Mouse (Mus musculus): ENCODE measurements at regions not wholly inside any gene's neighbourhood (a gene's known extent, or its start where the extent isn't known, plus 50 kb on each side); places are given as distances from the start of the nearest gene placed in this dataset.

- no peak overlapping the region for H3K9ac ChIP-seq (replicated peaks; ENCODE audit: low read depth, low read length)
- no peaks in the 10 kb centered on the region for H3K9me3 ChIP-seq (ENCODE audit: control insufficient read depth, low read depth, low read length)
- 0 out of 2 replicates have a peak, but pooled peaks have one; percentile 23 for ATAC-seq (ENCODE audit: insufficient number of reproducible peaks, insufficient read depth, low FRiP score, low read depth)
- no peak overlapping the region for H3K4me3 ChIP-seq (ENCODE audit: low read depth, low read length)
- 59% methylated on average over 11 of the region's 11 CpGs for WGBS
- H3K27me3 ChIP-seq (ENCODE audit: control insufficient read depth, insufficient read depth, low read length), result no peaks in the 10 kb centered on the region
- H3K27ac ChIP-seq (ENCODE audit: low read length), result no peak overlapping the region; the same call in 1 of the 2 replicates
- H3K4me1 ChIP-seq (ENCODE audit: control insufficient read depth, insufficient read depth, low read length), result no peaks in the 10 kb centered on the region
- no peak overlapping the region for H3K4me2 ChIP-seq (replicated peaks; ENCODE audit: low read depth, low read length)
- no peaks in the 10 kb centered on the region for H3K36me3 ChIP-seq (ENCODE audit: control insufficient read depth, insufficient read depth, low read length)
These were observed 173.1 kb upstream of the Clint1 start for GRCm38 (mm10) chr11:45678666-45679292.

GRCm38 (mm10) chr11:45679293-45679673, 172.6 kb upstream of the Clint1 start:
- no peaks in the 10 kb centered on the region for H3K36me3 ChIP-seq (ENCODE audit: control insufficient read depth, insufficient read depth, low read length)
- H3K4me2 ChIP-seq (replicated peaks; ENCODE audit: low read depth, low read length), result no peak overlapping the region
- no peaks in the 10 kb centered on the region for H3K27me3 ChIP-seq (ENCODE audit: control insufficient read depth, insufficient read depth, low read length)
- no peak overlapping the region for H3K4me3 ChIP-seq (ENCODE audit: low read depth, low read length)
- no peak overlapping the region for H3K27ac ChIP-seq (ENCODE audit: low read length)
- no peaks in the 10 kb centered on the region for H3K4me1 ChIP-seq (ENCODE audit: control insufficient read depth, insufficient read depth, low read length)
- ATAC-seq (ENCODE audit: insufficient number of reproducible peaks, insufficient read depth, low FRiP score, low read depth), result no peak
- WGBS, result 75% methylated on average over 9 of the region's 9 CpGs
- no peaks in the 10 kb centered on the region for H3K9me3 ChIP-seq (ENCODE audit: control insufficient read depth, low read depth, low read length)
- H3K9ac ChIP-seq (replicated peaks; ENCODE audit: low read depth, low read length), result no peak overlapping the region

GRCm38 (mm10) chr11:45685571-45685970, 166.3 kb upstream of the Clint1 start:
- no peak overlapping the region for H3K4me2 ChIP-seq (replicated peaks; ENCODE audit: low read depth, low read length)
- H3K9me3 ChIP-seq (ENCODE audit: control insufficient read depth, low read depth, low read length), result no peaks in the 10 kb centered on the region
- H3K36me3 ChIP-seq (ENCODE audit: control insufficient read depth, insufficient read depth, low read length), result no peaks in the 10 kb centered on the region
- H3K9ac ChIP-seq (replicated peaks; ENCODE audit: low read depth, low read length), result no peak overlapping the region
- WGBS, result 90% methylated on average over 5 of the region's 5 CpGs
- no peaks in the 10 kb centered on the region for H3K27me3 ChIP-seq (ENCODE audit: control insufficient read depth, insufficient read depth, low read length)
- no peak overlapping the region for H3K27ac ChIP-seq (ENCODE audit: low read length)
- H3K4me3 ChIP-seq (ENCODE audit: low read depth, low read length), result no peak overlapping the region
- no peaks in the 10 kb centered on the region for H3K4me1 ChIP-seq (ENCODE audit: control insufficient read depth, insufficient read depth, low read length)
- no peak for ATAC-seq (ENCODE audit: insufficient number of reproducible peaks, insufficient read depth, low FRiP score, low read depth)

DNA sequence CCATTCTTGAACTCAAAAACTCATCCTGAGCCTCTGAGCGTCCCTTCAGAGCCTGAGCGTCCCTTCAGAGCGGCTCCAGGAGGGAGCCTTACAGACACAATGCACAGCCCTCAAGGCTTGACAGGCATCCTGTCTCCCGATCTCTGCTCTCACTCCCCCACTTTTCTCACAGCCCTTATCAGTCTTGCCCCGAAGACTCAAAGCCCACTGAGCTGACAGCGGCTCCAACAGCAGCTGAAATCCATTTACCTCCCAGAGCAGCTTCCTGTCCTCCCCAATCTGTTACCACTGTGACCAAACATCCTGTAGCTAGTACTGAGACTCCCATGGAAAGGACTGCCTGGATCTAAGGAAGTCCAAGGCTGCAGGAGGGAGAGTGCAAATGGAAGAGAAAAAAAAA, 158.6 kb upstream of the Clint1 start:
- Histone ChIP-seq H3K36me3 (ENCODE audit: control insufficient read depth, insufficient read depth, low read length) (no peaks in the 10 kb centered on the region), H3K4me1 (ENCODE audit: control insufficient read depth, insufficient read depth, low read length) (no peaks in the 10 kb centered on the region), H3K4me3 (ENCODE audit: low read depth, low read length) (no peak overlapping the region), H3K4me2 (replicated peaks; ENCODE audit: low read depth, low read length) (no peak overlapping the region), H3K9me3 (ENCODE audit: control insufficient read depth, low read depth, low read length) (no peaks in the 10 kb centered on the region), H3K27me3 (ENCODE audit: control insufficient read depth, insufficient read depth, low read length) (no peaks in the 10 kb centered on the region), H3K27ac (ENCODE audit: low read length) (peak overlapping the region; percentile 22; the same call in 1 of the 2 replicates), H3K9ac (replicated peaks; ENCODE audit: low read depth, low read length) (no peak overlapping the region)
- no peak for ATAC-seq (ENCODE audit: insufficient number of reproducible peaks, insufficient read depth, low FRiP score, low read depth)
- WGBS, result 31% methylated on average over 6 of the region's 6 CpGs

GRCm38 (mm10) chr11:45701506-45701905, 150.3 kb upstream of the Clint1 start:
- no peak overlapping the region for H3K4me2 ChIP-seq (replicated peaks; ENCODE audit: low read depth, low read length)
- no peak for ATAC-seq (ENCODE audit: insufficient number of reproducible peaks, insufficient read depth, low FRiP score, low read depth)
- 64% methylated on average over 3 of the region's 3 CpGs for WGBS

GRCm38 (mm10) chr11:45702916-45703315, 148.9 kb upstream of the Clint1 start:
- H3K27ac ChIP-seq (ENCODE audit: low read length), result no peak overlapping the region
- 31% methylated on average over 3 of the region's 3 CpGs for WGBS
- no peak overlapping the region for H3K9ac ChIP-seq (replicated peaks; ENCODE audit: low read depth, low read length)
- no peak for ATAC-seq (ENCODE audit: insufficient number of reproducible peaks, insufficient read depth, low FRiP score, low read depth)
- H3K4me1 ChIP-seq (ENCODE audit: control insufficient read depth, insufficient read depth, low read length), result no peaks in the 10 kb centered on the region
- H3K4me2 ChIP-seq (replicated peaks; ENCODE audit: low read depth, low read length), result no peak overlapping the region
- no peaks in the 10 kb centered on the region for H3K36me3 ChIP-seq (ENCODE audit: control insufficient read depth, insufficient read depth, low read length)
- no peak overlapping the region for H3K4me3 ChIP-seq (ENCODE audit: low read depth, low read length)
- no peaks in the 10 kb centered on the region for H3K27me3 ChIP-seq (ENCODE audit: control insufficient read depth, insufficient read depth, low read length)
- no peaks in the 10 kb centered on the region for H3K9me3 ChIP-seq (ENCODE audit: control insufficient read depth, low read depth, low read length)

More at GRCm38 (mm10) chr11:45701506-45701905, 150.3 kb upstream of the Clint1 start:
- no peak overlapping the region for H3K9ac ChIP-seq (replicated peaks; ENCODE audit: low read depth, low read length)
- no peak overlapping the region for H3K4me3 ChIP-seq (ENCODE audit: low read depth, low read length)
- no peak overlapping the region for H3K27ac ChIP-seq (ENCODE audit: low read length)
- no peaks in the 10 kb centered on the region for H3K4me1 ChIP-seq (ENCODE audit: control insufficient read depth, insufficient read depth, low read length)
- no peaks in the 10 kb centered on the region for H3K36me3 ChIP-seq (ENCODE audit: control insufficient read depth, insufficient read depth, low read length)
- H3K27me3 ChIP-seq (ENCODE audit: control insufficient read depth, insufficient read depth, low read length), result no peaks in the 10 kb centered on the region
- H3K9me3 ChIP-seq (ENCODE audit: control insufficient read depth, low read depth, low read length), result no peaks in the 10 kb centered on the region

DNA sequence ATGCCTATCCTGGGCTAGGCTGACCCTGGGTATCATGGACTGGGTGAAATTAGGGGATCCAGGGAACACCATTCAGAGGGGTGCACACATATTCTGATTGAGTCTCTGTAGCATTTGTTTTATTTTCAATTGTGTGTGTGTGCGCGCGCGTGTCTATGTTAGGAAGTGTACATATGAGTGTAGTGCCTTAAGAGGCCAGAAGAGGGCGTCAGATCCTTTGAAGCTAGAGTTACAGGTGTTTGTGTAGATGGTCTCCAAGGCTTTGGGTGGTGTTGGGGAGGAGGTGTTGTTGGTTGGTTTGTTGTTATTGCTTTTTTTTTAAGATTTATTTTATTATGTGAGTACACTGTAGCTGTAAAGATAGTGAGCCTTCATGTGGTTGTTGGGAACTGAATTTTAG, 147.4 kb upstream of the Clint1 start:
- Histone ChIP-seq H3K4me1 (ENCODE audit: control insufficient read depth, insufficient read depth, low read length) (no peaks in the 10 kb centered on the region), H3K27me3 (ENCODE audit: control insufficient read depth, insufficient read depth, low read length) (no peaks in the 10 kb centered on the region), H3K27ac (ENCODE audit: low read length) (no peak overlapping the region), H3K4me2 (replicated peaks; ENCODE audit: low read depth, low read length) (no peak overlapping the region), H3K36me3 (ENCODE audit: control insufficient read depth, insufficient read depth, low read length) (no peaks in the 10 kb centered on the region), H3K4me3 (ENCODE audit: low read depth, low read length) (no peak overlapping the region), H3K9me3 (ENCODE audit: control insufficient read depth, low read depth, low read length) (no peaks in the 10 kb centered on the region), H3K9ac (replicated peaks; ENCODE audit: low read depth, low read length) (no peak overlapping the region)
- 74% methylated on average over 5 of the region's 5 CpGs for WGBS
- ATAC-seq (ENCODE audit: insufficient number of reproducible peaks, insufficient read depth, low FRiP score, low read depth), result no peak

GRCm38 (mm10) chr11:45718630-45719029, 133.2 kb upstream of the Clint1 start:
- no peak overlapping the region for H3K9ac ChIP-seq (replicated peaks; ENCODE audit: low read depth, low read length)
- H3K4me3 ChIP-seq (ENCODE audit: low read depth, low read length), result no peak overlapping the region
- no peak overlapping the region for H3K27ac ChIP-seq (ENCODE audit: low read length)
- WGBS, result 52% methylated on average over 2 of the region's 2 CpGs
- no peak for ATAC-seq (ENCODE audit: insufficient number of reproducible peaks, insufficient read depth, low FRiP score, low read depth)
- H3K4me2 ChIP-seq (replicated peaks; ENCODE audit: low read depth, low read length), result no peak overlapping the region
- no peaks in the 10 kb centered on the region for H3K4me1 ChIP-seq (ENCODE audit: control insufficient read depth, insufficient read depth, low read length)
- no peaks in the 10 kb centered on the region for H3K36me3 ChIP-seq (ENCODE audit: control insufficient read depth, insufficient read depth, low read length)
- no peaks in the 10 kb centered on the region for H3K9me3 ChIP-seq (ENCODE audit: control insufficient read depth, low read depth, low read length)
- H3K27me3 ChIP-seq (ENCODE audit: control insufficient read depth, insufficient read depth, low read length), result no peaks in the 10 kb centered on the region

- ATAC-seq (ENCODE audit: insufficient number of reproducible peaks, insufficient read depth, low FRiP score, low read depth), result no peak
- WGBS, result 83% methylated on average over 6 of the region's 6 CpGs
- no peaks in the 10 kb centered on the region for H3K36me3 ChIP-seq (ENCODE audit: control insufficient read depth, insufficient read depth, low read length)
These were observed 132.0 kb upstream of the Clint1 start for GRCm38 (mm10) chr11:45719821-45720220.

More at GRCm38 (mm10) chr11:45719821-45720220, 132.0 kb upstream of the Clint1 start:
- no peaks in the 10 kb centered on the region for H3K9me3 ChIP-seq (ENCODE audit: control insufficient read depth, low read depth, low read length)
- no peak overlapping the region for H3K4me2 ChIP-seq (replicated peaks; ENCODE audit: low read depth, low read length)
- no peaks in the 10 kb centered on the region for H3K27me3 ChIP-seq (ENCODE audit: control insufficient read depth, insufficient read depth, low read length)
- no peak overlapping the region for H3K27ac ChIP-seq (ENCODE audit: low read length)
- H3K4me1 ChIP-seq (ENCODE audit: control insufficient read depth, insufficient read depth, low read length), result no peaks in the 10 kb centered on the region
- H3K9ac ChIP-seq (replicated peaks; ENCODE audit: low read depth, low read length), result no peak overlapping the region
- H3K4me3 ChIP-seq (ENCODE audit: low read depth, low read length), result no peak overlapping the region

All from stomach, embryonic 14.5 days (tissue).